Mouse (Mus musculus) ZHBTc4 (cell line): Measurements from ENCODE around the gene Icam2.
"Not testable (repeated sequence)": the region's sequence is repeated elsewhere in the genome, so short reads cannot be mapped to it uniquely, and the experiment has no call there.

Source experiments
- DNase-seq: peaks from one replicate; pipeline ENCODE4 v3.0.0-alpha.2; 2011; ENCODE audit warnings: low read depth, low spot score

Icam2 gene

GRCm38 (mm10) chr11:106387791-106388216 lies at the start of gene Icam2:
Gene Icam2, minus strand, starts transcription at chr11:106388075.
- peak; percentile 15 for DNase-seq

GRCm38 (mm10) chr11:106437543-106437942 lies 49.7 kb upstream of the Icam2 start:
- DNase-seq, result no peak

- DNase-seq, result no peak
Observed at GRCm38 (mm10) chr11:106437039-106437438, 49.2 kb upstream of the Icam2 start.

- DNase-seq, result no peak
Observed at GRCm38 (mm10) chr11:106430392-106430791, 42.5 kb upstream of the Icam2 start.

- no peak for DNase-seq
Observed at GRCm38 (mm10) chr11:106429689-106430088, 41.8 kb upstream of the Icam2 start.

- DNase-seq, result no peak
Observed at GRCm38 (mm10) chr11:106428556-106428955, 40.7 kb upstream of the Icam2 start.

GRCm38 (mm10) chr11:106428106-106428505 lies 40.2 kb upstream of the Icam2 start:
- no peak for DNase-seq

GRCm38 (mm10) chr11:106426447-106426846 lies 38.6 kb upstream of the Icam2 start:
- no peak for DNase-seq

GRCm38 (mm10) chr11:106425201-106425600 lies 37.3 kb upstream of the Icam2 start:
- no peak for DNase-seq

GRCm38 (mm10) chr11:106419262-106420102 lies 31.6 kb upstream of the Icam2 start:
- no peak for DNase-seq

GRCm38 (mm10) chr11:106418622-106419196 lies 30.8 kb upstream of the Icam2 start:
- DNase-seq, result peak; percentile 91

GRCm38 (mm10) chr11:106417860-106418259 lies 30.0 kb upstream of the Icam2 start:
- DNase-seq, result no peak

GRCm38 (mm10) chr11:106416331-106416730 lies 28.5 kb upstream of the Icam2 start:
- DNase-seq, result no peak

GRCm38 (mm10) chr11:106412641-106413360 lies 24.9 kb upstream of the Icam2 start:
- DNase-seq, result no peak

GRCm38 (mm10) chr11:106411157-106411556 lies 23.3 kb upstream of the Icam2 start:
- no peak for DNase-seq

GRCm38 (mm10) chr11:106410507-106410906 lies 22.6 kb upstream of the Icam2 start:
- DNase-seq, result no peak

- no peak for DNase-seq
Observed at GRCm38 (mm10) chr11:106410011-106410410, 22.1 kb upstream of the Icam2 start.

- DNase-seq, result no peak
Observed at GRCm38 (mm10) chr11:106398481-106398880, 10.6 kb upstream of the Icam2 start.

GRCm38 (mm10) chr11:106397656-106398055 lies 9.8 kb upstream of the Icam2 start:
- DNase-seq, result peak; percentile 43

GRCm38 (mm10) chr11:106394055-106394454 lies 6.2 kb upstream of the Icam2 start:
- DNase-seq, result not testable (repeated sequence)

- peak; percentile 40 for DNase-seq
Observed at GRCm38 (mm10) chr11:106393331-106393616, 5.4 kb upstream of the Icam2 start.

- peak; percentile 77 for DNase-seq
Observed at GRCm38 (mm10) chr11:106392597-106393330, 4.9 kb upstream of the Icam2 start.
